Mouse (Mus musculus): ENCODE data around the gene Ntng1.

DNA sequence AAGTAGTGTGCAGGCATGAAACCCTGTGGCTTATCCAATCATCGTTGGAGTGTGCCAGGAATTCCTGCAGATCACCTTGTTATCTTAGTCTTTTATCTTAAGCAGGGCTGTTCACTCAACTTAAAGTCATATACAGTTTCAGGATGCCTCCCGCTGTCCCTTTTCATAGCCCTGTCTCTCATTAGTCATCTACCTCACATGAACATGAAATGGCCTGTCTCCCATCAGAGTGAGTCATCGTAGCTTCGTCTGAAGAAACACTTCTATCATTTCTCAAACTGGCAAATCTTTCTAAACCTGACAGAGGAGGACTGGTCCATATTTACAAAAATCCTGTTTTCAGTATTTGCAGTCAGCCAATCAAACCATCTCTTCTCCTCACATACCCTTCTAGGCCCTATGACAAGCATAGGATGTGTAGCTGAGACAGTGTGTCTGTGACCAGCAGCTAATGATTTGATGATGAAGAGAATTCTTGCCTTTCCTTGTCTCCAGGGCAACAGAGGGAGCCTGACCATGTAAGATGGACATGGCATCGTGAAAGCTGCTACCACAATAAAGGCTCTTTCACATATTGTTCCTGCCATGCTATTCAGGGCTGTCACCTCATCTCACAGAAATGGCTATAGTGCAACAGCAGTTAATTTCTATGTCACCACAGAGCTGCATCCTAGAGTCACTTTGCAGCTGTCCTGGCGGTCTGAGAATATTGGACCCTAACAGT is 336.4 kb downstream of the Ntng1 start:
- TF ChIP-seq CTCF (conservative IDR thresholded peaks at IDR 0.05; ENCODE audit: low read length) = no peak
- TF ChIP-seq NANOG (IDR thresholded peaks at IDR 0.05; ENCODE audit: borderline replicate concordance, low read length) = no peak

Data from E14TG2a.4 (cell line).